Mouse (Mus musculus) CD4-positive, CD25-positive, alpha-beta regulatory T cell, adult 2 months (primary cell): ENCODE results near the gene Ppfibp1.
A peak's percentile ranks its signal among the peaks of the same experiment; 100 is the strongest.

Experiments
- DNase-seq: peaks from one replicate; pipeline ENCODE4 v3.0.0-alpha.2; 2012; ENCODE audit warnings: low read depth, low spot score

The Ppfibp1 gene

GRCm38 (mm10) chr6:146995391-146995790 is 107.1 kb downstream of the Ppfibp1 start:
- no peak for DNase-seq

DNA sequence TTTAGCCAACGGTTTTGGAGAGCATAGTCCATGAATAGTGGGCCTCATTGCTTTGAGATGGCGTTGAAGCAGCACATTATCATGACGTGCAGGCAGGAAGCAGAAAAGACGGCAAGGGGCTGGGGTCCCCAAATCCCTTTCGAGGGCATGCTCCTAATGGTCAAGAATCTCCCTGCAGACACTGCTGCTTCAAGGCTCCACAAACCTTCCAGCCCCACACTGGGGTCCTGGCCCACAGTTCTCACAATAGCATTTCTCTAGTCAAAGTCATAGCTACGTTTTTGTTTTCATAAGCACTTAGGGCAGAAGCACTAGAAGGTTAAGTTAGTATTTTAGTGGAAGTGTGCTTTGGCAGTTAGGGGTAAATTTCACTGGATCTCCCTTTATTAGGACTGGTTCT is 107.6 kb downstream of the Ppfibp1 start:
- DNase-seq, result no peak

GRCm38 (mm10) chr6:146997006-146997405 is 108.7 kb downstream of the Ppfibp1 start:
- DNase-seq, result no peak

GRCm38 (mm10) chr6:146998710-146999109 is 110.4 kb downstream of the Ppfibp1 start:
- no peak for DNase-seq

DNA sequence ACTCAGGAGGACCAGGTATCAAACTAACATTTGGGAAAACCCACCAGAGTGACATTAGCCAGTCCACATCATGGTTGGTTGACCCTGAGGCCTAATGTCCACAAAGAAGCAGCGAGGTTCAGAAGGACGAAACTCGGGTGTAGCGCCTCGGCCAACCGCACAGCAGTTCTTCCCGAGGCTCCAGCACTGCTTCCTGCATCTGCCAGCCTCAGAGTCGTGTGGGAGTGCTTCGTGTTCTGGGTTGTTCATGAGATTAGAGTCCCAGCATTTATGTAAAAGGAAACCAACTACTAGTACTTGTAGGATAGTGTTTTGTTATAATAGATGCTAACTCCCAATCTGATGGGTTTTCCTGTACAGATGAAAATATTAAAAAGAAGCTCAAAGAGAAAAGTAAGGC is 111.0 kb downstream of the Ppfibp1 start:
- DNase-seq, result no peak

GRCm38 (mm10) chr6:146999755-147000154 is 111.5 kb downstream of the Ppfibp1 start:
- DNase-seq, result no peak

DNA sequence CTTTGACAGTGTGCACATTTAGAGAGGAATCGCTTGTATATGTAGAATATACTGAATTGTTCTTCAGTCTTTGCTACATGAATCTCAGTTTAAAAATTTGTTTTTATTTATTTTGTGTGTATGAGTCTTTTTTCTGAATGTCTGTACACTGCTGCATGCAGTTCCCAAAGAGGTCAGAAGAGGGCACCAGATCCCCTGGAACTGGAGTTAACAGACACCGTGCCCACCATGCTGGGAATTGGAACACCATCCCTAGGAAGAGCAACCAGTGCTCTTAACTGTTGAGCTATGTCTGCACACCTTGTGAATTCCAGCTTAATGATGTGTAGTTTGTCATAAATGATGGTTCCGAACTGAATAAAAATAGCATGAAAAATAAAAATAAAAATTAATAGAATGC is 119.9 kb downstream of the Ppfibp1 start:
- DNase-seq, result peak; percentile 69

DNA sequence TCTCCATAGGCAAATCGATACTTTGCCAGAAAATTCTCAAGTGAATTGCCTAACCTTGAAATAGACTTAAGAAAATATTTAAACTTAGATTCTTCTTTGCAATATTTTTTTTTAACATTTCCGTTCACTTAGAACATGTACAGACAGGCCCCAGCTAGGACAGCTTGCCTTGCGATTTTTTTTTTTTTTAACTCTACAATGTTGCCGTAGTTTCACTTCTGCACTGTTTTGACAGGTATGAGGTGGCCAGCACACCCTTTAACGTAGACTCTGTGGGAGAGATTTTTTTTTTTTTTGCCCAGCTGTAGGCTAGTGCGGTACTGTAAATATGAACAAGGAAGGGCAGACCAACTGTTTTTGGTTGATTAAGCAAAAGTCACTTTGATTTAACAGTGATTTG is 122.1 kb downstream of the Ppfibp1 start:
- DNase-seq, result no peak

DNA sequence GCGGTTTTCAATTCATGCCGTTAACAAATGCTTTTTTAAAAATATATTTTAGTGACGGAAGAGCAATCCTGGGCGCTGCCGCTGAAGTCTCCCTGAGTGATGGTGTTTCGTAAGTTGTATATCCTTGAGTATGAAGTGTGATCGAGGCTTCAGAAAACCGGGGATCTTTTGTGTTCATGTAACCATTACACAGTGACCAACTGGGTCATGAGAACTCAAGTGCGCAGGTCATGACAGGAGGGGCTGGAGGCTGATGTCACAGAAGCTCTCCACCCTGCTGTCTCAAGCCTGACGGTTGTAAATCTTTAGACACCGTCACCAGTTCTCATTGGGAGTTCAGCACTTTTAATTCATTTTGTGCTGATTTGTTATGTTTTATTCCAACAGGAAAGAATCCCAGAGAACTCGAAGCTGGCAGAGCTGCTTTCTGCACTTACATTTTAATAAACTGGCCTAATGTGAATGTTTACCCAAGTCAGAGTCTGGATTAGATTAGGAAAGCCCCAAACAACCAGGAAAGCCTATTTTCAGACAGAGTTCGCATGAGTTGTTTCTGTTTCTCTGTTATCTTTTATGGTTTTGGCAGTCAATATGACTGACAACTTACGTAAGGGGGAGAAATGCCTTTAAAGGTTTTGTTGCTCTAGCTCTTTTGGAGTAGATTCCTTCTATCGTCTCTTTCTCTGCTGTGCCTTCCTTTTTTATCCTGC is 122.7 kb downstream of the Ppfibp1 start:
- no peak for DNase-seq

- no peak for DNase-seq
Observed at GRCm38 (mm10) chr6:147011555-147011954, 123.3 kb downstream of the Ppfibp1 start.

- no peak for DNase-seq
Observed at GRCm38 (mm10) chr6:147011977-147012376, 123.7 kb downstream of the Ppfibp1 start.

GRCm38 (mm10) chr6:147013546-147013945 is 125.3 kb downstream of the Ppfibp1 start:
- peak; percentile 11 for DNase-seq

DNA sequence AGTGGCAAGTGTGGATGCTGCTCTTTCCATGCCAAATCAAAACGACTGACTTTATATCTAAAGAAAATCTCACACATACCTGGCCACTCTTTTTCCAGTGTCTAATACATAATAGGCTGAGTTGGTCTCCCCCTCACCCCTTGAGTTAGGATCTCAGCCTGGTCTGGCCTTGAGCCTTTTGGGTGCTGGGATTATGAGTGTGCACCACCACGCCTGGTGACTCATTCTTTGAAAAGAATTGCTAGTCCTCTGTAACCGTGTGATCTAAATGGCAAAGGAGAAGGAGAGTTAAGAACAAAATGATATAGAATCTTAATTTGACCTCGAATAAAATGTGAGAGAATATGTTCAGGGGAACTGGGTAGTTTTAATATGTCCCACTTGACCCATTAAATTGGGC is 129.6 kb downstream of the Ppfibp1 start:
- DNase-seq, result no peak

- no peak for DNase-seq
Observed at GRCm38 (mm10) chr6:147018364-147018763, 130.1 kb downstream of the Ppfibp1 start.

- no peak for DNase-seq
Observed at GRCm38 (mm10) chr6:147021181-147021580, 132.9 kb downstream of the Ppfibp1 start.

DNA sequence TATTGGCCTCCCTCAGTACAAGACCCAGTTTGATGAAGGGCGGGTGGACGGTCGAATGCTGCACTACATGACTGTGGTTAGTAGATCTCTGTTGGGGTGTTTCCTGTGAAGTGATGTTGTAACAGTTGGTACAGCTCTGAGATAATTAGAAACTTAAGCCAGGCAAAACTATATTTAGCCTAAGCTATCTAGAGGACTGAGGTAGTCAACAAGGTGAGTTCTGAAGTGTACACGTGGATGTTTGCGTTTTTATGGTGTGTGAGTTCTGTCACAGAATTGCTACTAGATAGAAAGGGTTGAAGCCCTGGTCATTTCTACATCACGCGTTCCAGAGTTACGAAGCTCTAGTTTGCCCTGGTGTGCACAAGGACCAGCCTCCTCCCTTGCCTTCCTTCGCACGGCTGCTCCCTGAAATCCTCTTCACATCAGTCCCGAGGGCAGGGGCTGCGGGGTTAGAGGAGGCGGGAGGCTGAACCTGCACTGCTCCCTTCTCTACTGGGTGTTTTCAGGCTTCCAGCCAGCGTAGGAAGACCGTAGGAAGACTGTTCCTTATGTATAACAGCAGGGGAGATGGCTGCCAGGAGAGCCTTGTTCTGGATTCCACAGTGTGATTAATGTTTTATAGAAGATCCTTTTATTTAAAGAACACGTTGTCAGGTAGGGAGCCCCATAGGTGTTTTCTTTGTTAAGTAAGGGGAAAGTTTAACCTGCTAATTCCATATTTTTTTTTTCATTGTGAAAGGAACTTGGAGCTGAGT is 134.3 kb downstream of the Ppfibp1 start:
- no peak for DNase-seq

GRCm38 (mm10) chr6:147023133-147023395 is 134.8 kb downstream of the Ppfibp1 start:
- DNase-seq, result no peak

- no peak for DNase-seq
Observed at GRCm38 (mm10) chr6:147023568-147023967, 135.3 kb downstream of the Ppfibp1 start.

DNA sequence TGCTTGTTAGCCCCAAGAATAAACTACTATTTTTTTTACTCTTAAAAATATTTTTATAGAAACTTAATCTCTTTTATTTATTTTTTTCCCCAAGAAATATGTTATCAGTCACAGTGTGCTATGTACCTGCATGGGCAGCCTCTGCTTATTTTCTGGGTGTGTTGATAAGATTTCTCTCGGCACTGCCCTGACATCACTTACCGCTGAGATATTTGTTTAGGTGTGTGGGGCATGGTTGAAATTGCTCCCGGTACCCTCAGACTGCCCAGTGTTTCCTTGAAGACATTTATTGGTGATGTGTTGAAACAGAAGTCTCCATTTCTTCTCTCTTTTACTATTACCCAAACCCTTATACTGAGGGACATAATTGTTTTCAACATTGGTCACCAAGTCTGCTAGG is 136.5 kb downstream of the Ppfibp1 start:
- DNase-seq, result no peak

GRCm38 (mm10) chr6:147028396-147028795 is 140.1 kb downstream of the Ppfibp1 start:
- no peak for DNase-seq

- DNase-seq, result no peak
Observed at GRCm38 (mm10) chr6:147029591-147029990, 141.3 kb downstream of the Ppfibp1 start.

DNA sequence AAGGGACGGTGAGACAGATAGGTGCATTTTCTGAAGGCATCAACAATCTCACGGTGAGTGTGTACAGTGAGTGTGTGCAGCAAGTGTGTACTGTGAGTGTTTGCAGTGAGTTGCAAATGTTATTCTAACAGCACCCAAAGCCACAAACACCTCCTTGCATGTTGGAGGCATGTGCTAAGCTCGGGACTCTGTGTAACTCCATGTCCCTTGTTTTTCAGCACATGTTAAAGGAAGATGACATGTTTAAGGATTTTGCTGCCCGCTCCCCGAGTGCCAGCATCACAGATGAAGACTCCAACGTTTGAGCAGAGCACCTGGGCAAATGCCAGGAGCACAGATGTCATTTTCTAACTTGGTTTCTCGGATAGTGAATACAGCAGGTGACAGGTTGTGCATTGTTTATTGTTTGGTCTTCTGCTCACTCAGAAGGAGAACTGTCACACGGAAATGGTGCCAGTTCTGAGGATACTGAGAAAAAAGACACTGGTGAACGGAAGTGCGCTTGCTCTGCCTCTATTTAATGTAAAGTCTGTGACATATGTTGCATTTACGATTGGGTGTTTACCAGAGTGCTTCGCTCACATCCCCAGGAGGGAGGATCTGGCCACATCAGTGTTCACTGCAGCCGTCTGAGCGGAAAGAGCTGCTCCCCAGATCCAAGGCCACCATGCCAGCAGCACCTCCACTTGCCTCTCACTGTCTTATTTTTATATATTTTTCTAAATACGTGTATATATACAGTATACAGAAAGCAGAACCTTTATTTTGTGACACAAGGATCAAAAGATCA is 142.0 kb downstream of the Ppfibp1 start:
- no peak for DNase-seq
